Mouse (Mus musculus) layer of hippocampus, postnatal 10 days (tissue): ENCODE measurements around the gene St8sia6. TPM values are rescaled to one million over a fixed set of nuclear protein-coding genes. Genes with fewer than 3 reads are reported as not detected.
"Not testable (repeated sequence)": the region's sequence is repeated elsewhere in the genome, so short reads cannot be mapped to it uniquely, and the experiment has no call there.

Source experiments
- DNase-seq, 2 experiments: peaks; one replicate each; pipeline ENCODE4 v3.0.0; 2021; ENCODE audit warnings: low spot score in 2 of 2
- total RNA-seq, 2 experiments: library from RNA; stranded (reverse); gene quantifications; 2 replicates each; pipeline ENCODE4 v1.2.3; 2021

St8sia6 gene
- total RNA-seq, 2 experiments from 2014 or later, result 2.1 to 2.4 TPM

DNA sequence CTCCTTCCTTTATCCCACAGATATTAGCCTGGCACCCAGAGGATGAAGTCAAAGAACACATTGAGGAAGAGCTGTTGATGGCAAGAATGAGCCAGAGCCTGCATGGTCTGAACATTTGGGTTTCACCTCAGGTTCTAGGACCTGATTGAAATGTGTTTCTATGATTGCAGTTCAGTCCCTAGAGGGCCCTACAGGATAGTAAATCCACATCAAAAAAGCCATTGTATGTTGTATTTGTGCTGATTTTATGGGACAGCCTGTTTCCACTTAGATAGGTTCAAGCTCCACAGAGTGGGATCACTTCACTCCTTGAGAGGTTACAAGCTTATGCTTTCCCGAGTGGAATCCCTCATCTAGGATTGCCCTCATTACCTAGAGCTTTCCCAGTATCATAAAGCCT lies 159.0 kb downstream of the St8sia6 start:
- DNase-seq, result no peak

DNA sequence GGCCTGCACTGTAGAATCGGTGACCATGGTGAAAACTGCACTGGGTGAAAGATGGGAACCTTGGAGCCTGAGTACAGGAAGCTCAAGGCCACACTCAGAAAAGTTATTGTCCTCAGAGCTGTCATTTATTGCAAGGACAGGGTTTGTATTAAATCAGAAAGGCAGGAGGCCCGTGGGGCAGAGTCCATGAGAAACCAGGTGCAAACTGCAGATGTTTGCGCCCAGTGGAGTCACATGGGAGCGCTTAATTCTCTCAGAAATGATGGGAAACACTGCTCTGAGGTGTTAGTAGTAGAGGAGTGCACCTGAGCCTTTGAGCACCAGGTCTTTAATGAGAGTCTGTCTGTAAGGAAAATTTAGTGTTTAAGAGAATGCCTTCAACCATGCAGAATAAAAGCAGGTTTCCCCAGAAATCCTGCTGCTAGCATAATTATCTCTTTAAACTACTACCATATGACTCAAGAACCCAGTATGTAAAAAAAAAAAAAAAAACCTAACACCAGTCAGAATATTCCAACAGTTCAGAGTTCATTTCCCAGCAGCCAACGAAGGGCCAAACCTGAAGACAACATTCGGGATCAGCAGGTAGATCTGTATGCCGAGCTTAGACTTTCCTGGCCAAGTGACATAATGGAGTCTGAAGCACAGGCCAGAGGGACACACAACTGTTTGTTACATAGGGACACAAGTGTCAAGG lies 163.6 kb downstream of the St8sia6 start:
- DNase-seq, result no peak

DNA sequence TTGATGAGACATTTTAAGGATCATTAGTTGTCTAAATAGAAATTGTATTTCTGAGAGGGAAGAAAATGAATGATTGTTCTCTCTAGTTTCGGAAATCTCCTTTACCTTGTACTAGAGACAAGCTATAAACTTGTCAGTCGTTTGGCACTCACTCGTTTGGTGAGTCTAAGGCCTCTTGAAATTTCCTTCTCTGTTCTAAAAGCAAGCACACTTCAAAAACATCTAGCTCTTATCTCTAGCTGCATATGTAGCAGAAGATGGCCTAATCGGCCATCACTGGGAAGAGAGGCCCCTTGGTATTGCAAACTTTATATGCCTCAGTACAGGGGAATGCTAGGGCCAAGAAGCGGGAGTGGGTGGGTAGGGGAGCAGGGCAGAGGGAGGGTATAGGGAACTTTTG lies 190.2 kb downstream of the St8sia6 start:
- not testable (repeated sequence) for DNase-seq

DNA sequence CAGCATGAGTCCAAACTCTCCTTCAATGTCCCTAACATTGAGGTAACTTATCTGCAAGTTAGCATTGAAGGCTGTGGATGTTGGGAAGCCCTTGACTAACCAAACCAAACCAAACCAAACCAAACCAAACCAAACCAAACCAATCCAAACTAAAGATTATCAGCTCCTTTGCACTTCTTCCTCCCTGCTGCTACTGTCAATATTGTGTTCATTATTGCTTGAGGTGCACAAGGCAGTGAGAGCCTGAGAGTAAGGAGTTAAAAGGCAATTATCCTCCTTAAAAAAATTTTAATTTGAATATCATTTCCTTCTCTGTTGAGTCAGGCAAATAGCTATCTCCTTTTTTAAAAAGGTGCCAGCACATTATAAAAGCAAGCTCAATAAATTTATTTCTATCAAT lies 190.8 kb downstream of the St8sia6 start:
- no peak for DNase-seq

Other genes starting within 250 kb of the St8sia6 start
- 1 to 10 TPM; 6.9 to 7.2 TPM for gene Trdmt1, start 249.4 kb downstream of the St8sia6 start, total RNA-seq
- gene Vim, start 220.1 kb downstream of the St8sia6 start, total RNA-seq, result 100 to 1,000 TPM; 132 to 142 TPM